Mouse (Mus musculus) gastrocnemius, postnatal 4 days (tissue): ENCODE results near the gene Mrpl27. TPM values are rescaled to one million over a fixed set of nuclear protein-coding genes. Genes with fewer than 3 reads are reported as not detected.
A peak's percentile ranks its signal among the peaks of the same experiment; 100 is the strongest.
"Not testable (repeated sequence)": the region's sequence is repeated elsewhere in the genome, so short reads cannot be mapped to it uniquely, and the experiment has no call there.

Experiments used
- DNase-seq, 2 experiments: peaks; one replicate each; pipeline ENCODE4 v3.0.0; 2021 to 2022; ENCODE audit warnings: low spot score in 2 of 2, mixed read lengths in 2 of 2
- long read RNA-seq, 2 experiments: library from polyadenylated mRNA; stranded (forward); transcript quantifications; one replicate each; pipeline ENCODE4 v2.0.0; 2021
- total RNA-seq, 2 experiments: library from RNA; stranded (reverse); gene quantifications; 2 replicates each; pipeline ENCODE4 v1.2.3; 2021

Mrpl27 gene
- total RNA-seq, result 10 to 100 TPM; 55.3 to 60.3 TPM
- long read RNA-seq, experiment 1, transcript Mrpl27-201 (4 exons, 756 nt), result major isoform, 39 of 42 reads
- long read RNA-seq, experiment 1, partial matches to known transcripts, result 1 of 42 reads
- long read RNA-seq, experiment 1, other reads (novel, unspliced or antisense), result 2 of 42 reads
- long read RNA-seq, experiment 2, transcript Mrpl27-201 (4 exons, 756 nt), result major isoform, 39 of 43 reads
- long read RNA-seq, experiment 2, partial matches to known transcripts, result 0 of 43 reads
- long read RNA-seq, experiment 2, other reads (novel, unspliced or antisense), result 3 of 43 reads

GRCm38 (mm10) chr11:94653663-94654436 lies at the start of gene Mrpl27, which contains the start of gene Eme1:
Gene Mrpl27 (plus strand): TSS chr11:94653767.
Gene Eme1 (minus strand): TSS chr11:94653964.
- peak; percentile 74 to 86 for DNase-seq

DNA sequence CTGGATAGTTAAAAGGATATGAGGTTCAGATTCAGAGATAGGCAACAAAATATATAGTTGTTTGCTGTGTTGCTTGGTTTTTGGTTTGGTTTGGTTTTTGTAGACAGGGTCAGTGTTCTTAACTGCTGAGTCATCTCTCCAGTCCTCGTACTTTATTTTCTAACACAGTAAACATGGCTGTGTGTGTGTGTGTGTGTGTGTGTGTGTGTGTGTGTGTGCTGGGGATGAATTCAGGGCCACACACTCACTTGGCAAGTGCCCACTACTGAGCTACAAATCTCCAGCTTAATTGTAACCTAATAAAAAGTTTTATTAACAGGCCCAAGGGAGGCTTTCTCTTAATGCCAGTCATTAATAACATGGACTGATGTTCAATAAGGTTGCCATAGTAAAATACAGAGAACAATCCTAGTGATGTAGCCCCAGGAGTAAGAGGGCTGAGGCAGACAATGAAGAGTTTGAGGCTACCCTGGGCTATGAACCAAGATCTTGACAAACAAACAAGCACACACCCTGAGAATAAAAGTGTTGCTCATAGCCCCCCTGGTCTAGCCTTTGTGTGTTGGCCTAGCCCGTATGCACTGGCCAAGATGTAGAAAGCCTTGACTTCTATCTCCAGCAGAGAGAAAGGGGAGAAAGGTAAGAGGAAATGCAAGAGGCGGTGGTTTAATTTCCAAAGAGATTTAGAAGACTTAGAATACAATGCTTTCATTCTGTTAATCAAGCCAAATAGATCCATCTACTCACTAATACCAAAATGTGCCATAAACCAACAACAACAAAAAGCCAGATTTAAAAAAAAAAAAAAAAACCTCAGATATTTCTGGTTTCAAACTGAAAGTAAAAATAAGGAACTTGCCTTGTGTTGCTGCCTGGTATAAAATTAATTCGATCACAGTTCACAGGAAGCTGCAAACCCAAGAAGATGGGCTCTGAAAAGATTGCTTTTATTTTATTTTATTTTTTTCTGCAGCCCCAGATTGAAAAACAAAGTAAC lies 42.5 kb upstream of the Mrpl27 start:
- DNase-seq, result no peak

- DNase-seq, result no peak
Measured at GRCm38 (mm10) chr11:94614603-94615002, 39.0 kb upstream of the Mrpl27 start.

DNA sequence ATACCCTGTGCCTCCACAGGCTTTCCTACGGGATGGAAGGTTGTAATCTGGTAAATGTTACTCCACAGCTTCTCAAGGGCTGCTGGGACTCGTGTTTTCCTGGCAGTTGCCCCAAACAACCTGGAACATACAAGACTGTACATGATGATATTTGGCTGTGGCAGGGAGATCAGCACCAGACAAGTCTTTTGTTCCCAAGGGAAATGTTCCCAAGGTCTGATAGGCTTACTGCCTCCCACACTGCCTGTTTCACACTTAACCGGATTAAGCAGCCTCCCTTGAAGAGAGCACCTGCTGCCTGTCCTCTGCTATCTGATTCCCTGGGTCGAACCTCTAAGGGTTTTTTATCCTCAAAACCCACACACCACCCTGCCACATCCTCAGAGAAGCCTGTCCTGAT lies 38.1 kb upstream of the Mrpl27 start:
- DNase-seq, result no peak

DNA sequence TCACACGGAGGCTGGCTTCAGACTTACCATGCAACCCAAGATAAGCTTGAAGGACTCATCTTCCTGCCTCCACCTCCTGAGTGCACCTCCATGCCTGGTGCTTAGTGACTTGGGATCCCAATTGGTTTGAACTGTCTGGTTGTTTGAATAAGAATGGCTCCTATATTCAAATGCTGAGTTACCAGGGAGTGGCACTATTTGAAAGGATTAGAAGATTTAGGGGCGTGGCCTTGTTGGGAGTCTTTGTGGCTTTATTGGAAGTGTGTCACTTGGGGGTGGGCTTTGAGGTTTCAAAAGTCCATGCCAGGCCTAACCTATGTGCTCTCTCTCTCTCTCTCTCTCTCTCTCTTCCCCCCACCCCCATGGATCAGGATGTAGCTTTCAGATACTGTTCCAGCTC lies 35.9 kb upstream of the Mrpl27 start:
- DNase-seq, result no peak

- DNase-seq, result no peak
Measured at GRCm38 (mm10) chr11:94620766-94621457, 32.7 kb upstream of the Mrpl27 start.

- no peak for DNase-seq
Measured at GRCm38 (mm10) chr11:94621458-94621852, 32.1 kb upstream of the Mrpl27 start.

DNA sequence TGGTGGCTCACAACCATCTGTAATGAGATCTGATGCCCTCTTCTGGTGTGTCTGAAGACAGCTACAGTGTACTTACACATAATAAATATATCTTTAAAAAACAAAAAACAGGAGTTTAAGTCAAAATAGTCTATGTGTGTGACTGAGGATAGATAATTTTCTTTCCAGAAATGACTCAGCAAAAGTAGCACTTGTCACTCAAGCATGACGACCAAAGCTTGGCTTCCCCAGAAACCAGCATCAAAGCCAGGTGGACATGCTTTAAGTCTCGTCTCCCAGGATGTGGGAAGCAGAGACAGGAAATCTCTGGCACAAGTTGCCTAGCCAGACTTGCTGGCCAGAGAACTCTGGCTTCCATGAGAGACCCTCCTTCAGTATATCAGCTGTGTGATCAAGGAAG lies 31.4 kb upstream of the Mrpl27 start:
- no peak for DNase-seq

DNA sequence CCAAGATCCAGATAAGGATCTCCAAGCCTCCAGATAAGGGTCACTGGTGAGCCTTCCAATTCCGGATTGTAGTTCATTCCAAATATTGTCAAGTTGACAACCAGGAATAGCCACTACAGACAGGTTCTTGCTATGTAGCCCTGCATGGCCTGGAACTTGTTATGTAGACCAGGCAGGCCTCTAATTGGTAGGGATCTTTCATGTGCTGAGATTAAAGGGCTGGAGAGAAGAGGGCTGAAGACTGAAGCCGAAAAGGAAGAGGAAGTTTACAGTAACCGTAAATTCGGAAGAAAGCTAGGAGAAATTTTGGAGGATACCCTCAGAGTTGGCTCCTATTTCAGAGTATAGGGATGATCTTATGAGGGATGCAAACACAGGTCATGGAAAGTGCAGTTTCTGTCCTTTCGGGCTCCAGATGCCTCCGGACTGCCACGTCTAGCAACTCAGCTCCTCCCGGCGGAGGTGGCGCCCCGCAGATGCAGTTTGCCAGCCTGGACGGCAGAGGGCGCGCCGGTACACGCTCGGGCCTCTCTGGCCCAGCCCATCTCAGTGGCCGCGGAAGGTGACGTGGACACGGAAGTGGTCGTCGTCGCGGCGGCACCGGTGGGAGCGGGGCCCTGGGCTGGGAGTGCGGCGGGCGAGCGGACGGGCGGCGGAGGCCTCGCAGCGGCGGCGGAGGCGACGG lies 24.2 kb upstream of the Mrpl27 start, which contains the start of gene Lrrc59:
Gene Lrrc59, plus strand, starts transcription at position 569 of the 685 bp plus-strand sequence.
- peak; percentile 95 for DNase-seq

GRCm38 (mm10) chr11:94629884-94630198 lies 23.7 kb upstream of the Mrpl27 start:
- DNase-seq, result no peak

GRCm38 (mm10) chr11:94630199-94631011 lies 23.2 kb upstream of the Mrpl27 start:
- DNase-seq, result peak in 1 of 2 experiments; percentile 50

DNA sequence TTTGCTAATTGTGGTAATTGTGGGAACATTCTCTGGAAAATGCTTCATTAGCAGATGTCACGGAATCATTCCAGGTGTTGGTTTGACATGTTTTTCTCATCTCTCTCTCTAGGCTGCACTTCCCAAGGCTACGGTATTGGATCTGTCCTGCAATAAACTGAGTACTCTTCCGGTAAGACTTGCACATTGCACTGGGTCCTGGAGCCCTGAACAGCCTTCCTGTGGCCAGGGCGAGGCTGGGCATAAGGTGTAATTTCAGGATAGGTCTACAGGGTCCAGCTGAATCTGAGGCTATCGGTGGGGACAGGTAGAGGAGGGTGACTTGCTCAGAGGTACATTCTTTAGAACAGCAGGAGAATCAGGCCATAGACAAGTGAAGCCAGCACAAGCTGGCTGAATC lies 21.6 kb upstream of the Mrpl27 start:
- no peak for DNase-seq

- no peak for DNase-seq
Measured at GRCm38 (mm10) chr11:94632988-94633387, 20.6 kb upstream of the Mrpl27 start.

DNA sequence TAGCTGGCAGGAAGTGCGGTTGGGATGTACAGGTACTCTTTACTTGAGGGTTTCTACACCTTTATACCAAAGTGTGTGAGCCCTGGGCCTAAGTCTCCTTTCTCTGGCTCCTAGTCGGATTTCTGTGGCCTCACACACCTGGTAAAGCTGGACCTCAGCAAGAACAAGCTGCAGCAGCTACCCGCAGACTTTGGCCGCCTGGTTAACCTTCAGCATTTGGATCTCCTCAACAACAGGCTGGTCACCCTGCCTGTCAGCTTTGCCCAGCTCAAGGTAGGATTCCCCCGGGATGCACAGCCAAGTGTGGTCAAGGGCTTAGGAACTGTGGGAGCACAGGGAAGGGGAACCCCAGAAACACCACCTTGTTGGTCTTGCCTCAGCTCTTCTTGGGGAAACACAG lies 19.1 kb upstream of the Mrpl27 start:
- no peak for DNase-seq

DNA sequence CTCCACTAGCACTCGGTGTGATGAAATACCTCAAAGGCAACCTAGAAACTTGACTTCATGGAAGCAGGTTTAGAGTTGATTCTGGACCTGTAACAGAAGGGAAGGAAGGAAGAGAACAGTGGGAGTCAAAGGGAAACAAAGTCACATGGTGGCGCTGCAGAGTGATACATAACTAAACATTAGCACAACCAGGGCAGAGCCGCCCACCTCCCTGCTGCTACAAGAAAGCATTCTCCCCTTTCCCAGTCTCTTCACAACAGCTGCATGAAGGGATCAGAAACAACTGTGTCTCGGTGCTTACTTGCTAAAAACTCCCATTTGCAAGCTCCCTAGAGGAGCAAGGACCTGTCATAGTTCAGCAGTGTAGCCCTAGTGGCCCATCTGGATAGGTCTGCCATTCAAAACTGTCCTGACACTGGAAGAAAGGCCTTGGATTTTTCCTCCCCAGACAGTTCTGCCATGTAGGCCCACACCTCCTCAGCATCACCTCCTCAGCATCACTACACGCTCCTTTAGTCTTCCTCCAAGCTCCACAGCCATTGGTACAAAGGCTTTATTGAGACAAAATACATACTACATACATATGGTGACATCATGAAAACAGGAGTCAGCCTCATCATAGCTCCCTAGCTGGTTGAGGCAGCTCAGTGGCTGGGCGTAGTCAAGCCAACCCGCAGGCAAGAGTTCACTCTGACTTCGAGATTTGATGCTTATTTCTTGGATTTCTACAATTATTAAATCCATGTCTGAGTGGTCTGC lies 8.9 kb upstream of the Mrpl27 start:
- no peak for DNase-seq

DNA sequence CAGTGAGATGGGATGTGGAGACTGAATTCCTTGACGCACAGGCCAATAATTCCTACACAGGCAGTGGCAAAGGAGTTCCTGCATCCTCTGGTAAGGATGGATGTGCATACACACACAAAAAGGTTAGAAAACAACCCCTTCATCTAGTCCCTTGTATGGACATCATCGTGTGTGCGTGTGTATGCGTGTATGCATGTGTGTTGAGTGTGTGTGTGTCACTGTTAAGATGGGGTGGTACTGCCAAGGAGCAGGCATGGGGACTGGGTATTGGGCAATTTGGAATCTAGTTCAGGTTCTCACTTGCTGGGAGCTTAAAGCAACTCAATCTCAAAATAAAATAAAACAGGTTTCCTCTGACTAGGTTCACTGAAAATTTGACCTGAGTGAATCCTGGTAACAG lies 7.1 kb upstream of the Mrpl27 start:
- no peak for DNase-seq

DNA sequence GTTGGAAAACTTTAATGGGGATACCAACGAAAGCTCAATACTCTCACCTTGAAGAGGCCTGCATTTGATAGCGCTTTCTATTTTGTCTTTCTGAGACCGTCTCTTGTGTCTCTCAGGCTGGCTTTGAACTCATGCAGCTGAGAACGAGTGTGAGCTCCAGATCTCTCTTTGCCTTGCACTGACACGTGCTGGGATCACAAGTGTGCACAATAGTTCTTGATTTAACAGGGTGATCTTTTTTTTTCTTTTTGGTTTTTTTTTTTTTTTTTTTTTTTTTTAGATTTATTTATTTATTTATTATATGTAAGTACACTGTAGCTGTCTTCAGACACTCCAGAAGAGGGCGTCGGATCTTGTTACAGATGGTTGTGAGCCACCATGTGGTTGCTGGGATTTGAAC lies 2.3 kb upstream of the Mrpl27 start:
- not testable (repeated sequence) for DNase-seq

DNA sequence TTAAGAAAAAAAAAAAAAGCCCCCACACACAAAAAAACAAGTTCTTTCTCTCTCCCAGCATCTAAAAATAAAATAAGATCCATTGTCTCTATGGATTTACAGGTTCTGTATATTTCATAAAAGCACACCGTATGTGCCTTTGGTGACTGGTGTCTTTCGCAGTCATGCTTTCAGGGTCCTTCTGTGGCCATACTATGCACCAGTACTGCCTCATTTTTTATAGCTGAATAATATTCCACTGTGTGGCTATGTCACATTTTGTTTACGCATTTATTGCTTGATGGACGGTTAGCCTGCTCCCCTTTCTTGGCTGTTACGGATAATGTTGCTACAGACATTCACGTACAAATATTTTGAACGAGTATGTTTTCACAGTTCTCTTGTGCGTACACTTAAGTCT lies 594 bp upstream of the Mrpl27 start:
- DNase-seq, result no peak

DNA sequence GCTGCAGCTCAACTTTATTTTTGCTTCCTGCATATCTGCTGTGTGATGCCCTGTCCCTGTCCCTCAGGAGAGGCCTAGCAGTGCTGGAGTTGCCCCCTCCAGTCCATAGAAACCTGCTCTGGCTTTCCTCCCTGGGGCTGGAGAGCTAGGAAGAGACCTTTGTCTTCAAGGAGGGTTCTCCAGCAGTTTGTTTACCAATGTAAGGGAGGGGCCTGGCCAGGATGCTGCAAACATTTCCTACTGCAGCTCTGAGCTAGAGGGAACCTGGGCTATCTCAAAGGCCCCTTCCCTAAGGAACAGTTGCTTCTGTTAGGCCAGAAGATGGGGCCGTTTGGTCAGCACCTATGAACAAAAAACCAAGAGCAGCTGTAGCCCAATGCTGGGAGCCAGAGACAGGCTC lies 7.8 kb downstream of the Mrpl27 start:
- DNase-seq, result no peak
